Mouse (Mus musculus) limb, embryonic 14.5 days (tissue): ENCODE results near the gene Actr3. TPM values are rescaled to one million over a fixed set of nuclear protein-coding genes. Genes with fewer than 3 reads are reported as not detected.

Source experiments
- ATAC-seq: fragments of 200-750 bp; cut with Nextera tagmentation; 2 replicates; pipeline ENCODE4 v1.8.0; 2017; ENCODE audit warnings: low read depth, moderate number of reproducible peaks, moderate TSS enrichment; ENCODE audit not compliant: low FRiP score
- DNase-seq: peaks from one replicate; pipeline ENCODE4 v3.0.0-alpha.2; 2015; ENCODE audit warnings: low spot score
- H3K27ac ChIP-seq: fragments of 300-500 bp; sonication (generic); replicated peaks from 2 replicates; pipeline ENCODE4 v1.5.1; 2014; ENCODE audit warnings: low read depth, mild to moderate bottlenecking, low read length, moderate library complexity, mixed read lengths
- H3K27me3 ChIP-seq: fragments of 300-500 bp; sonication (generic); 2 replicates; pipeline ENCODE4 v1.6.1; 2014; ENCODE audit warnings: low read length, mixed read lengths; ENCODE audit not compliant: control insufficient read depth, insufficient read depth
- H3K36me3 ChIP-seq: fragments of 300-500 bp; sonication (generic); 2 replicates; pipeline ENCODE4 v1.6.1; 2014; ENCODE audit warnings: mild to moderate bottlenecking, low read length, moderate library complexity, mixed read lengths; ENCODE audit not compliant: control insufficient read depth, insufficient read depth
- H3K4me1 ChIP-seq: fragments of 300-500 bp; sonication (generic); 2 replicates; pipeline ENCODE4 v1.6.1; 2014; ENCODE audit warnings: antibody characterized with exemption, low read length, mixed read lengths; ENCODE audit not compliant: control insufficient read depth, insufficient read depth
- H3K4me2 ChIP-seq: fragments of 300-500 bp; sonication (generic); replicated peaks from 2 replicates; pipeline ENCODE4 v1.6.1; 2014; ENCODE audit warnings: low read depth, mild to moderate bottlenecking, low read length, moderate library complexity; ENCODE audit not compliant: severe bottlenecking
- H3K4me3 ChIP-seq: fragments of 300-500 bp; sonication (generic); replicated peaks from 2 replicates; pipeline ENCODE4 v1.5.1; 2014; ENCODE audit warnings: low read length
- H3K9ac ChIP-seq: fragments of 300-500 bp; sonication (generic); 2 replicates; pipeline ENCODE4 v1.6.1; 2014; ENCODE audit warnings: mild to moderate bottlenecking, low read depth, low read length, moderate library complexity; ENCODE audit not compliant: severe bottlenecking
- H3K9me3 ChIP-seq: fragments of 300-500 bp; sonication (generic); 2 replicates; pipeline ENCODE4 v1.6.1; 2016; ENCODE audit warnings: low read length; ENCODE audit not compliant: control insufficient read depth
- POLR2A ChIP-seq: fragments of 200-500 bp; IDR thresholded peaks from 2 replicates; pipeline ENCODE4 v1.8.0; 2012; ENCODE audit warnings: inconsistent platforms, mild to moderate bottlenecking, moderate library complexity, borderline replicate concordance; ENCODE audit not compliant: insufficient read depth, insufficient read length; ENCODE audit errors: extremely low read depth
- whole genome bisulfite sequencing: fragments of 180-500 bp; shearing (Covaris S2); extraction: QIAGEN DNeasy Blood & Tissue Kit; methylation state at CpG from one replicate; pipeline ENCODE4 v1.1.7; 2014; 5-methylcytosine and 5-hydroxymethylcytosine counted together
- polyA plus RNA-seq, 2 experiments: library from polyadenylated mRNA; depleted of rRNA in 1 of 2; stranded (reverse) in 1 of 2; unstranded in 1 of 2; fragments of >200 nt; fragmentation: Nextera tagmentation in 1 of 2; extraction: Ambion mirVana in 1 of 2; gene quantifications; 2 replicates each; pipeline versions ENCODE4 v1.2.1 to v1.2.3; 2012 to 2014

Gene Actr3
- polyA plus RNA-seq, 2 experiments, result 109 to 252 TPM

- Histone ChIP-seq H3K27me3 (no peaks in the 10 kb centered on the region), H3K9me3 (no peaks in the 10 kb centered on the region), H3K27ac (no peak overlapping the region), H3K9ac (no peak overlapping the region), H3K4me2 (no peak overlapping the region), H3K4me3 (no peak overlapping the region), H3K36me3 (no peaks in the 10 kb centered on the region), H3K4me1 (peaks cover 4% of the 10 kb centered on the region; the same call in 1 of the 2 replicates)
- no peak for TF ChIP-seq POLR2A
- 79% methylated on average over 2 of the region's 2 CpGs for WGBS
- DNase-seq (no peak), ATAC-seq (no peak)
These were observed 3.3 kb upstream of the Actr3 start for GRCm38 (mm10) chr1:125438826-125439225.

- H3K4me3 ChIP-seq, result no peak overlapping the region
- H3K27me3 ChIP-seq, result no peaks in the 10 kb centered on the region
- H3K4me1 ChIP-seq, result peaks cover 9% of the 10 kb centered on the region; the same call in 1 of the 2 replicates
- WGBS, result 51% methylated on average over 3 of the region's 3 CpGs
- ATAC-seq, result no peak
- no peak overlapping the region for H3K4me2 ChIP-seq
- H3K27ac ChIP-seq, result no peak overlapping the region
- no peaks in the 10 kb centered on the region for H3K9me3 ChIP-seq
- DNase-seq, result no peak
- no peak for TF ChIP-seq POLR2A
- H3K36me3 ChIP-seq, result no peaks in the 10 kb centered on the region
- no peak overlapping the region for H3K9ac ChIP-seq
These were observed 2.4 kb upstream of the Actr3 start for GRCm38 (mm10) chr1:125437927-125438326.

GRCm38 (mm10) chr1:125437161-125437560, 1.6 kb upstream of the Actr3 start:
- peaks cover 11% of the 10 kb centered on the region; the same call in 1 of the 2 replicates for H3K4me1 ChIP-seq
- H3K4me2 ChIP-seq, result no peak overlapping the region
- no peak for ATAC-seq
- no peaks in the 10 kb centered on the region for H3K36me3 ChIP-seq
- no peaks in the 10 kb centered on the region for H3K9me3 ChIP-seq
- no peak overlapping the region for H3K27ac ChIP-seq
- H3K4me3 ChIP-seq, result no peak overlapping the region
- no peaks in the 10 kb centered on the region for H3K27me3 ChIP-seq
- 85% methylated on average over 2 of the region's 2 CpGs for WGBS
- H3K9ac ChIP-seq, result no peak overlapping the region
- no peak for DNase-seq
- TF ChIP-seq POLR2A, result no peak

GRCm38 (mm10) chr1:125435018-125435368, 534 bp downstream of the Actr3 start:
- no peak for ATAC-seq
- DNase-seq, result peak; percentile 14
- H3K4me3 ChIP-seq, result peak overlapping the region; percentile 78
- H3K4me2 ChIP-seq, result peak overlapping the region; percentile 68
- no peaks in the 10 kb centered on the region for H3K36me3 ChIP-seq
- 11% methylated on average over 12 of the region's 23 CpGs for WGBS
- no peaks in the 10 kb centered on the region for H3K9me3 ChIP-seq
- no peak for TF ChIP-seq POLR2A
- H3K27ac ChIP-seq, result peak overlapping the region; percentile 94
- H3K4me1 ChIP-seq, result peaks cover 11% of the 10 kb centered on the region; the same call in 1 of the 2 replicates
- peak overlapping the region; percentile 88 for H3K9ac ChIP-seq
- no peaks in the 10 kb centered on the region for H3K27me3 ChIP-seq

- H3K27ac ChIP-seq, result peak overlapping the region; percentile 94
- peak overlapping the region; percentile 68 for H3K4me2 ChIP-seq
- H3K4me1 ChIP-seq, result peaks cover 11% of the 10 kb centered on the region; the same call in 1 of the 2 replicates
- DNase-seq (peak; percentile 47), ATAC-seq (no peak)
- H3K9ac ChIP-seq, result peak overlapping the region; percentile 88
- TF ChIP-seq POLR2A, result no peak
- peak overlapping the region; percentile 78 for H3K4me3 ChIP-seq
- no peaks in the 10 kb centered on the region for H3K36me3 ChIP-seq
- no peaks in the 10 kb centered on the region for H3K9me3 ChIP-seq
- H3K27me3 ChIP-seq, result no peaks in the 10 kb centered on the region
- under 1% methylated on average over 25 of the region's 25 CpGs for WGBS
These were observed 984 bp downstream of the Actr3 start for GRCm38 (mm10) chr1:125434485-125435001.
